Mouse (Mus musculus) ovary, adult 10 weeks (tissue): ENCODE data around the gene Fam161a. TPM values are rescaled to one million over a fixed set of nuclear protein-coding genes. Genes with fewer than 3 reads are reported as not detected.

Experiments used
- polyA plus RNA-seq: library from polyadenylated mRNA; stranded (reverse); fragments of 350-450 nt; fragmentation: Illumina TruSeq; extraction: RNeasy Lipid Tissue Mini Kit (QIAGEN cat#74804); gene quantifications from one replicate; pipeline ENCODE4 v1.2.3, GENCODE M21; 2014

Fam161a gene
- polyA plus RNA-seq, result 13.3 TPM

DNA sequence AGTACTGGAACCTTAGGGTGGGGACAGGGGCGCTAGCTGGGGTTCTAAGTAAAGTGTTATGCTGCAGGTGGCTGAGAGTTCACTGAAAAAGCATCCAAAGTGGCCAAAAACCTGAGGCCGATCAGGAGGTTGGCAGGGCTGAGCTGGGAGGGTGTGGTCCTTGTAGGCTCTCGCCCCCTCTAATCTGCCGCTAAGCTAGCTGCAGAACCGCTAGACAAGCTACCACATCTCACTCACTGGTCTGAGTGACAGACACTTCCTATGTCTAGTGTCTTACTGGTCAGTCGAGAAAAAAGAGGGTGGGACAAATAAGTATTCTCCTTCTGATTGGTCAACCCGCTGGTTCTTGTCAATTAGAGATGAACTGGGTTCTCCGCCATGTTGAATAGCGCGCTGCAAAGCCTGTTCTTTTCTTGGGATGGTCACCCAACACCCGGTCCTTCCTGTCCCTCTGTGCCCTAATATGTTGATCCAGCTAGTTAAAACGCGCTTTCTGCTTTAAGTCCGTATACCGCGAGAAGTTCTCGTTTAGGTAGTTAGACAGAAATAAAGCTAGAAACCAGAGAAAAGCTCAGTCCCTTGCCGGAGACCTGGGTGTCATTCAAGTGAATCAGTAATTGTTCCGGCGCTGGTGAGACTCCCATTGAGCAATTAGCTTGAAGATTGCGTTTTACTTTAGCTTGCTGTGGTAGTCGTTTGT lies at the start of gene Fam161a:
Gene Fam161a, plus strand, starts transcription at position 51 of the 700 bp plus-strand sequence.

DNA sequence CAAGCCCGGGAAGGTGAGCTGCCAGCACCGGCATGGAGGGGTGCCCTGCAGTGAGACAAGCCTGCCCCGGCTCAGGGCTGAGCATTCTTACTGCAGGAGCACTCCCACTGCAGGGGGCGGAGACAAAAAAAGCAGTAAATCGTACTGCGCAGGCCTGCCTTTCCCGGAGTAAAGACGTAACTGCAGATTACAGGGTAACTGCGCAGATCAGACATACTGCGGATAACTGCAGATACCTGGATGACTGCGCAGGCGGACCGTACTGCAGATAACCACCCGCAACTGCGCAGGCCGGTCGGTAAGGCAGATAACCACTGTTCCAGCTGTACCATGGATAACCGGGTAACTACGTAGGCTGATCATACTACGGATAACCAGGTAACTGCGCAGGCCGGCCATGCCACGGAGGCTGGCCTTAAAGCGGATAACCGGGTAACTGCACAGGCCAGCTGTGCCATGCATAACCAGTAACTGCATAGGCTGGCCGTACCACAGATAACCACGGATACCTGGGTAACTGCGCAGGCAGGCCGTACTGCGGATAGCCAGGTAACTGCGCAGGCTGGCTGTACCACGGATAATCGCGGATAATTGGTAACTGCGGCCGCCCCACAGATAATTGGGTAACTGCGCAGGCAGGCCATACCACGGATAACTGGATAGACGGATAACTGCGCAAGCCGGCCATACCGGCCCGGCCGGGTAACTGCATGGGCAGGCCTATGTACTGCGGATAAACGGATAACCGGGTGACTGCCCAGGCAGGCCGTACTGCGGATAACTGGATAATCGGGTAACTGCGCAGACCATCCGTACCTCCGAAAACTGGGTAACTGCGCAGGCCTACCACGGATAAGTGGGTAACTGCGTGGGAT lies 35.3 kb upstream of the Fam161a start, which contains the start of gene Zrsr1:
Gene Zrsr1, plus strand, starts transcription at position 171 of the 875 bp plus-strand sequence.

DNA sequence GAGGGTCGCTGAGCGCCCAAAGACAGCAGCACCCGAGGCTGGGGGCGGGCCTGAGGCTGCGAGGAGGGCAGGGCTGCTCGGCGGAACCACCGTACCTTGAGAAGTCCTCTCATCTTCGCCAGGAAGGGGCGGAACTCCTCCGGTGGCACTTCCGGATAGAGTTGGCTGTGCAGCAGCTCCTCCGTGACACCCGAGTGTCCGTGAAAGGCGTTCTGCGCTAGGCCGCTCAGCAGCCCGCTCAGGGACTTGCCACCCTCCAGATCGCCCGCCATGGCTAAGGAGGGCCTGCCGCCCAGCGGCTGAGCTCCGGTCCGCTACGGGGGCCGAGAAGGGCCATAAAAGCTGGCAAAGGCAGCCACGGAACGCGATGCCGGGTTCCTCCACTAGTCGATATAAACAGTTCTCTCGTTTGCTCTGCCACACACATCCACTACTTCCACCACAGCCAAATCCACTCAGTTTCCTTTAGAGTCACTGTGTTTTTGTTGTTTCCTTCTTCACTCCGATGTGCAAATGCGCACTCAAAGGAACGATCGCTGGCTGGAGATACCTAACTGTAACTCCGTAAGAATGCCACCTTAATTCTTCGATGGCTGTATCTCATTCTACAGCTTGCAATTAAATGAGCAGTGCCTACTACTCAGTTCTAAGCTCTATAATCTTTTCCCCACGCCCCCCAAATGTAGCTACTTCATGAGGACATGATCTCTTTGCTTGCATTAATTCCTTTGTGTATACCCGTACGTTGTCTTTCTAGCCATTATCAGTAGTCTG lies 25.2 kb upstream of the Fam161a start, which contains the start of the genes Gm28048 and Commd1:
Gene Gm28048, minus strand, starts transcription at position 107 of the 774 bp plus-strand sequence.
Gene Commd1, minus strand, starts transcription at position 399 of the 774 bp plus-strand sequence.

GRCm38 (mm10) chr11:22990393-22991126 lies 16.8 kb upstream of the Fam161a start, which contains the start of gene Cct4:
TSS of gene Cct4 (plus strand) at chr11:22990519.

Other genes with a start within 250 kb of the Fam161a start
- 5.8 TPM for gene B3gnt2, start 146.6 kb upstream of the Fam161a start, polyA plus RNA-seq
- 37.6 TPM for gene Zrsr1, start 35.5 kb upstream of the Fam161a start, polyA plus RNA-seq
- gene Gm28048, start 25.4 kb upstream of the Fam161a start, polyA plus RNA-seq, result 46.2 TPM
- 51.0 TPM for gene Commd1, start 25.1 kb upstream of the Fam161a start, polyA plus RNA-seq
- gene Cct4, start 17.0 kb upstream of the Fam161a start, polyA plus RNA-seq, result 645 TPM
- gene Xpo1, start 248.5 kb downstream of the Fam161a start, polyA plus RNA-seq, result 496 TPM